Mouse (Mus musculus): Measurements from ENCODE around the gene Krt10. TPM values are rescaled to one million over a fixed set of nuclear protein-coding genes. Genes with fewer than 3 reads are reported as not detected.

Krt10 gene
- polyA plus RNA-seq, 1 experiment from 2014 or later = 24.1 TPM

GRCm38 (mm10) chr11:99413247-99413646, 24.1 kb upstream of the Krt10 start:
- no peak for ATAC-seq
- no peak overlapping the region for H3K4me3 ChIP-seq (replicated peaks; ENCODE audit: low read length)

GRCm38 (mm10) chr11:99406186-99406585, 17.0 kb upstream of the Krt10 start:
- H3K36me3 ChIP-seq (ENCODE audit: control insufficient read depth, insufficient read depth) = no peaks in the 10 kb centered on the region
- no peaks in the 10 kb centered on the region for H3K4me1 ChIP-seq (replicated peaks; ENCODE audit: control insufficient read depth, insufficient read depth, low read length)
- H3K4me2 ChIP-seq (ENCODE audit: low read length) = no peak overlapping the region
- WGBS = 75% methylated on average over 10 of the region's 10 CpGs
- H3K9ac ChIP-seq (replicated peaks; ENCODE audit: low read depth, low read length) = no peak overlapping the region
- no peaks in the 10 kb centered on the region for H3K9me3 ChIP-seq (ENCODE audit: control insufficient read depth, low read length)
- no peak overlapping the region for H3K4me3 ChIP-seq (replicated peaks; ENCODE audit: low read length)
- no peak overlapping the region for H3K27ac ChIP-seq (ENCODE audit: low read length)
- no peak for ATAC-seq
- H3K27me3 ChIP-seq (replicated peaks; ENCODE audit: control insufficient read depth, insufficient read depth, low read length) = no peaks in the 10 kb centered on the region

More at GRCm38 (mm10) chr11:99413247-99413646, 24.1 kb upstream of the Krt10 start:
- no peaks in the 10 kb centered on the region for H3K4me1 ChIP-seq (replicated peaks; ENCODE audit: control insufficient read depth, insufficient read depth, low read length)
- H3K36me3 ChIP-seq (ENCODE audit: control insufficient read depth, insufficient read depth) = no peaks in the 10 kb centered on the region
- no peaks in the 10 kb centered on the region for H3K9me3 ChIP-seq (ENCODE audit: control insufficient read depth, low read length)
- WGBS = 19% methylated on average over 6 of the region's 6 CpGs
- H3K27ac ChIP-seq (ENCODE audit: low read length) = no peak overlapping the region
- no peaks in the 10 kb centered on the region for H3K27me3 ChIP-seq (replicated peaks; ENCODE audit: control insufficient read depth, insufficient read depth, low read length)
- H3K9ac ChIP-seq (replicated peaks; ENCODE audit: low read depth, low read length) = no peak overlapping the region
- H3K4me2 ChIP-seq (ENCODE audit: low read length) = no peak overlapping the region

GRCm38 (mm10) chr11:99399956-99400549, 10.9 kb upstream of the Krt10 start:
- no peaks in the 10 kb centered on the region for H3K27me3 ChIP-seq (replicated peaks; ENCODE audit: control insufficient read depth, insufficient read depth, low read length)
- no peak for ATAC-seq

GRCm38 (mm10) chr11:99398832-99399231, 9.7 kb upstream of the Krt10 start:
- H3K27me3 ChIP-seq (replicated peaks; ENCODE audit: control insufficient read depth, insufficient read depth, low read length) = no peaks in the 10 kb centered on the region
- no peaks in the 10 kb centered on the region for H3K9me3 ChIP-seq (ENCODE audit: control insufficient read depth, low read length)
- H3K36me3 ChIP-seq (ENCODE audit: control insufficient read depth, insufficient read depth) = no peaks in the 10 kb centered on the region
- H3K4me3 ChIP-seq (replicated peaks; ENCODE audit: low read length) = no peak overlapping the region
- no peaks in the 10 kb centered on the region for H3K4me1 ChIP-seq (replicated peaks; ENCODE audit: control insufficient read depth, insufficient read depth, low read length)
- H3K27ac ChIP-seq (ENCODE audit: low read length) = no peak overlapping the region
- no peak overlapping the region for H3K4me2 ChIP-seq (ENCODE audit: low read length)
- 55% methylated on average over 8 of the region's 8 CpGs for WGBS
- no peak for ATAC-seq
- H3K9ac ChIP-seq (replicated peaks; ENCODE audit: low read depth, low read length) = no peak overlapping the region

More at GRCm38 (mm10) chr11:99399956-99400549, 10.9 kb upstream of the Krt10 start:
- Histone ChIP-seq H3K36me3 (ENCODE audit: control insufficient read depth, insufficient read depth) (no peaks in the 10 kb centered on the region), H3K4me2 (ENCODE audit: low read length) (no peak overlapping the region), H3K4me3 (replicated peaks; ENCODE audit: low read length) (no peak overlapping the region), H3K27ac (ENCODE audit: low read length) (no peak overlapping the region), H3K4me1 (replicated peaks; ENCODE audit: control insufficient read depth, insufficient read depth, low read length) (no peaks in the 10 kb centered on the region), H3K9me3 (ENCODE audit: control insufficient read depth, low read length) (no peaks in the 10 kb centered on the region), H3K9ac (replicated peaks; ENCODE audit: low read depth, low read length) (no peak overlapping the region)
- WGBS = 88% methylated on average over 13 of the region's 13 CpGs

- Histone ChIP-seq H3K9me3 (ENCODE audit: control insufficient read depth, low read length) (no peaks in the 10 kb centered on the region), H3K9ac (replicated peaks; ENCODE audit: low read depth, low read length) (no peak overlapping the region), H3K36me3 (ENCODE audit: control insufficient read depth, insufficient read depth) (no peaks in the 10 kb centered on the region), H3K27ac (ENCODE audit: low read length) (no peak overlapping the region), H3K4me3 (replicated peaks; ENCODE audit: low read length) (no peak overlapping the region), H3K4me1 (replicated peaks; ENCODE audit: control insufficient read depth, insufficient read depth, low read length) (no peaks in the 10 kb centered on the region), H3K4me2 (ENCODE audit: low read length) (no peak overlapping the region), H3K27me3 (replicated peaks; ENCODE audit: control insufficient read depth, insufficient read depth, low read length) (no peaks in the 10 kb centered on the region)
- no peak for ATAC-seq
- 77% methylated on average over 3 of the region's 3 CpGs for WGBS
Measured at GRCm38 (mm10) chr11:99398084-99398483, 8.9 kb upstream of the Krt10 start.

- ATAC-seq = no peak
- Histone ChIP-seq H3K36me3 (ENCODE audit: control insufficient read depth, insufficient read depth) (no peaks in the 10 kb centered on the region), H3K27me3 (replicated peaks; ENCODE audit: control insufficient read depth, insufficient read depth, low read length) (no peaks in the 10 kb centered on the region), H3K9me3 (ENCODE audit: control insufficient read depth, low read length) (no peaks in the 10 kb centered on the region), H3K4me3 (replicated peaks; ENCODE audit: low read length) (no peak overlapping the region), H3K27ac (ENCODE audit: low read length) (no peak overlapping the region), H3K4me1 (replicated peaks; ENCODE audit: control insufficient read depth, insufficient read depth, low read length) (no peaks in the 10 kb centered on the region), H3K9ac (replicated peaks; ENCODE audit: low read depth, low read length) (no peak overlapping the region), H3K4me2 (ENCODE audit: low read length) (no peak overlapping the region)
- WGBS = 38% methylated on average over 2 of the region's 2 CpGs
Measured at GRCm38 (mm10) chr11:99396661-99397060, 7.5 kb upstream of the Krt10 start.

- no peak for ATAC-seq
- Histone ChIP-seq H3K4me2 (ENCODE audit: low read length) (no peak overlapping the region), H3K27me3 (replicated peaks; ENCODE audit: control insufficient read depth, insufficient read depth, low read length) (no peaks in the 10 kb centered on the region), H3K27ac (ENCODE audit: low read length) (no peak overlapping the region), H3K4me1 (replicated peaks; ENCODE audit: control insufficient read depth, insufficient read depth, low read length) (no peaks in the 10 kb centered on the region), H3K36me3 (ENCODE audit: control insufficient read depth, insufficient read depth) (no peaks in the 10 kb centered on the region), H3K9ac (replicated peaks; ENCODE audit: low read depth, low read length) (no peak overlapping the region), H3K9me3 (ENCODE audit: control insufficient read depth, low read length) (no peaks in the 10 kb centered on the region), H3K4me3 (replicated peaks; ENCODE audit: low read length) (no peak overlapping the region)
- 2% methylated on average over 3 of the region's 3 CpGs for WGBS
Measured at GRCm38 (mm10) chr11:99396034-99396433, 6.9 kb upstream of the Krt10 start.

GRCm38 (mm10) chr11:99392492-99392891, 3.3 kb upstream of the Krt10 start:
- H3K27ac ChIP-seq (ENCODE audit: low read length) = 0 out of 2 replicates have a peak overlapping the region, but pooled peaks have one; percentile 29
- WGBS = 78% methylated on average over 10 of the region's 10 CpGs
- H3K27me3 ChIP-seq (replicated peaks; ENCODE audit: control insufficient read depth, insufficient read depth, low read length) = no peaks in the 10 kb centered on the region
- H3K36me3 ChIP-seq (ENCODE audit: control insufficient read depth, insufficient read depth) = no peaks in the 10 kb centered on the region
- no peaks in the 10 kb centered on the region for H3K4me1 ChIP-seq (replicated peaks; ENCODE audit: control insufficient read depth, insufficient read depth, low read length)
- H3K4me3 ChIP-seq (replicated peaks; ENCODE audit: low read length) = no peak overlapping the region
- H3K4me2 ChIP-seq (ENCODE audit: low read length) = no peak overlapping the region
- no peaks in the 10 kb centered on the region for H3K9me3 ChIP-seq (ENCODE audit: control insufficient read depth, low read length)
- no peak for ATAC-seq
- no peak overlapping the region for H3K9ac ChIP-seq (replicated peaks; ENCODE audit: low read depth, low read length)

GRCm38 (mm10) chr11:99391375-99391774, 2.2 kb upstream of the Krt10 start:
- no peak for ATAC-seq

GRCm38 (mm10) chr11:99390866-99391265, 1.7 kb upstream of the Krt10 start:
- H3K4me1 ChIP-seq (replicated peaks; ENCODE audit: control insufficient read depth, insufficient read depth, low read length) = 0 out of 2 replicates have a peak, but pooled peaks cover 6% of the 10 kb centered on the region
- 73% methylated on average over 7 of the region's 7 CpGs for WGBS
- H3K36me3 ChIP-seq (ENCODE audit: control insufficient read depth, insufficient read depth) = no peaks in the 10 kb centered on the region
- no peak overlapping the region for H3K4me2 ChIP-seq (ENCODE audit: low read length)
- H3K4me3 ChIP-seq (replicated peaks; ENCODE audit: low read length) = no peak overlapping the region
- H3K9ac ChIP-seq (replicated peaks; ENCODE audit: low read depth, low read length) = no peak overlapping the region
- no peaks in the 10 kb centered on the region for H3K9me3 ChIP-seq (ENCODE audit: control insufficient read depth, low read length)
- no peak overlapping the region for H3K27ac ChIP-seq (ENCODE audit: low read length)
- no peak for ATAC-seq
- no peaks in the 10 kb centered on the region for H3K27me3 ChIP-seq (replicated peaks; ENCODE audit: control insufficient read depth, insufficient read depth, low read length)

More at GRCm38 (mm10) chr11:99391375-99391774, 2.2 kb upstream of the Krt10 start:
- WGBS = 81% methylated on average over 6 of the region's 6 CpGs
- no peak overlapping the region for H3K27ac ChIP-seq (ENCODE audit: low read length)
- no peaks in the 10 kb centered on the region for H3K9me3 ChIP-seq (ENCODE audit: control insufficient read depth, low read length)
- H3K4me1 ChIP-seq (replicated peaks; ENCODE audit: control insufficient read depth, insufficient read depth, low read length) = 0 out of 2 replicates have a peak, but pooled peaks cover 6% of the 10 kb centered on the region
- H3K27me3 ChIP-seq (replicated peaks; ENCODE audit: control insufficient read depth, insufficient read depth, low read length) = no peaks in the 10 kb centered on the region
- H3K9ac ChIP-seq (replicated peaks; ENCODE audit: low read depth, low read length) = no peak overlapping the region
- no peak overlapping the region for H3K4me3 ChIP-seq (replicated peaks; ENCODE audit: low read length)
- H3K4me2 ChIP-seq (ENCODE audit: low read length) = no peak overlapping the region
- H3K36me3 ChIP-seq (ENCODE audit: control insufficient read depth, insufficient read depth) = no peaks in the 10 kb centered on the region
